Mouse (Mus musculus) heart, embryonic 16.5 days (tissue): ENCODE data around the gene Rpl35. TPM values are rescaled to one million over a fixed set of nuclear protein-coding genes. Genes with fewer than 3 reads are reported as not detected.

ENCODE experiments used
- ATAC-seq: fragments of 200-750 bp; cut with Nextera tagmentation; replicated peaks from 2 replicates; pipeline ENCODE4 v1.8.0; 2017; ENCODE audit warnings: moderate number of reproducible peaks; ENCODE audit not compliant: insufficient read depth, low FRiP score; ENCODE audit errors: extremely low read depth
- H3K27ac ChIP-seq: fragments of 300-500 bp; sonication (generic); 2 replicates; pipeline ENCODE4 v1.5.1; 2014; ENCODE audit warnings: mild to moderate bottlenecking, low read length, control low read depth, moderate library complexity
- H3K27me3 ChIP-seq: fragments of 300-500 bp; sonication (generic); 2 replicates; pipeline ENCODE4 v1.6.1; 2014; ENCODE audit warnings: low read length, mixed read lengths; ENCODE audit not compliant: control insufficient read depth, insufficient read depth
- H3K36me3 ChIP-seq: fragments of 300-500 bp; sonication (generic); 2 replicates; pipeline ENCODE4 v1.6.1; 2014; ENCODE audit not compliant: control insufficient read depth, insufficient read depth
- H3K4me1 ChIP-seq: fragments of 300-500 bp; sonication (generic); 2 replicates; pipeline ENCODE4 v1.6.1; 2014; ENCODE audit warnings: low read length, mixed read lengths; ENCODE audit not compliant: control insufficient read depth, insufficient read depth
- H3K4me2 ChIP-seq: fragments of 300-500 bp; sonication (generic); 2 replicates; pipeline ENCODE4 v1.6.1; 2014; ENCODE audit warnings: low read depth, mild to moderate bottlenecking, control low read depth, low read length
- H3K4me3 ChIP-seq: fragments of 300-500 bp; sonication (generic); 2 replicates; pipeline ENCODE4 v1.5.1; 2014; ENCODE audit warnings: mild to moderate bottlenecking, control low read depth, low read length
- H3K9ac ChIP-seq: fragments of 300-500 bp; sonication (generic); 2 replicates; pipeline ENCODE4 v1.6.1; 2014; ENCODE audit warnings: low read length, control low read depth
- H3K9me3 ChIP-seq: fragments of 300-500 bp; sonication (generic); replicated peaks from 2 replicates; pipeline ENCODE4 v1.6.1; 2016; ENCODE audit warnings: low read length; ENCODE audit not compliant: control insufficient read depth
- WGBS: fragments of 180-500 bp; shearing (Covaris S2); extraction: QIAGEN DNeasy Blood & Tissue Kit; methylation state at CpG from one replicate; pipeline ENCODE4 v1.1.7; 2014; 5-methylcytosine and 5-hydroxymethylcytosine counted together
- polyA plus RNA-seq: library from polyadenylated mRNA; unstranded; fragments of >200 nt; fragmentation: Nextera tagmentation; extraction: Ambion mirVana; gene quantifications from 2 replicates; pipeline ENCODE4 v1.2.1, GENCODE M21; 2015

Gene Rpl35
- polyA plus RNA-seq, 1 experiment from 2014 or later = 487 TPM

GRCm38 (mm10) chr2:38987803-38988510 lies 17.5 kb downstream of the Rpl35 start:
- no peak overlapping the region for H3K4me3 ChIP-seq
- no peaks in the 10 kb centered on the region for H3K36me3 ChIP-seq
- peaks cover 3% of the 10 kb centered on the region; the same call in 1 of the 2 replicates for H3K9me3 ChIP-seq
- peak; percentile 34; the same call in 1 of the 2 replicates for ATAC-seq
- H3K27ac ChIP-seq = no peak overlapping the region
- WGBS = 69% methylated on average over 6 of the region's 6 CpGs
- no peak overlapping the region for H3K4me2 ChIP-seq
- H3K27me3 ChIP-seq = no peaks in the 10 kb centered on the region
- H3K4me1 ChIP-seq = no peaks in the 10 kb centered on the region; the same call in 1 of the 2 replicates
- H3K9ac ChIP-seq = no peak overlapping the region

GRCm38 (mm10) chr2:38987371-38987770 lies 18.1 kb downstream of the Rpl35 start:
- peaks cover 3% of the 10 kb centered on the region; the same call in 1 of the 2 replicates for H3K9me3 ChIP-seq
- H3K4me2 ChIP-seq = no peak overlapping the region
- no peak overlapping the region for H3K27ac ChIP-seq
- H3K4me1 ChIP-seq = no peaks in the 10 kb centered on the region
- H3K27me3 ChIP-seq = no peaks in the 10 kb centered on the region
- no peak overlapping the region for H3K4me3 ChIP-seq
- 57% methylated on average over 1 of the region's 1 CpGs for WGBS
- H3K36me3 ChIP-seq = no peaks in the 10 kb centered on the region
- no peak for ATAC-seq
- H3K9ac ChIP-seq = no peak overlapping the region

DNA sequence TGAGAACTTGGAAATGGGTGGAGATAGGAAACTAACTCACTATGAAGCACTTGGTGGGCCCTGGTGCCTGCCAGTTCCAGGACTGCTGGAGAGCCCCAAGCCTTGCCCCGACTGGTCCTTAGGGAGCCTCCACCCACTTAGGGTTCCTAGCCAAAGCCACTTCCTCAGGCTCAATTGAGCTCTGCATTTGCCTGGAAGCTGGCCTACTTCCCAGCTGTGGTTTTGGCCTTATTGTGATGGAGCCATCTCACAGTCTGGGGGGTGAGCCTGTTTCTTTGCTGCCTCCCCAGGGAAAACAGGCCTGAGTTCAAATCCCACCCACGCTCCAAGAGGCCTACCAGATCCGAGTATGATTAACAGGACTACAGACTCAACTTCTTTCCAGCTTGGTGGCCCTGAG lies 18.8 kb downstream of the Rpl35 start:
- Histone ChIP-seq H3K4me2 (no peak overlapping the region), H3K36me3 (no peaks in the 10 kb centered on the region), H3K4me1 (no peaks in the 10 kb centered on the region), H3K9me3 (peaks cover 3% of the 10 kb centered on the region; the same call in 1 of the 2 replicates), H3K4me3 (no peak overlapping the region), H3K27me3 (no peaks in the 10 kb centered on the region), H3K9ac (no peak overlapping the region), H3K27ac (no peak overlapping the region)
- no peak for ATAC-seq
- WGBS = 66% methylated on average over 3 of the region's 3 CpGs

DNA sequence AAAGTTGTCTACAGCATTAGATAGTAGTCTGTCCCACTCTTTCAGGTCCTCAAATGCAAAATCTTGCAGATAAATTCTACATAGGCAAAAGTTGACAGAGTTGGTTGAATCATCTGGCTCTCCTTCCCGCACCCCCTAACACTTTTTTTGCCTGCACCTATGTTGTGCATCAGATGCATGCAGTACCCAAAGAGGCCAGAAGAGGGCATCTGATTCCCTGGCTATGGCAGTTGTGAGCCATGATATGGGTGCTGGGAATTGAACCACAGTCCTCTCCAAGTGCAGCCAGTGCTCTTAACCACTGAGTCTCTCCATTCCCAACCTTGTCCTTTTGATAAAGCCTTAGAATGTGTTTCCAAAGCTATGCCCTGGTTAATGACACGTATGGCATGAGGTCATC lies 22.0 kb downstream of the Rpl35 start:
- H3K27ac ChIP-seq = no peak overlapping the region
- no peaks in the 10 kb centered on the region for H3K4me1 ChIP-seq
- H3K4me3 ChIP-seq = no peak overlapping the region
- H3K36me3 ChIP-seq = no peaks in the 10 kb centered on the region
- H3K4me2 ChIP-seq = no peak overlapping the region
- no peaks in the 10 kb centered on the region for H3K27me3 ChIP-seq
- WGBS = 93% methylated on average over 2 of the region's 2 CpGs
- no peak for ATAC-seq
- no peak overlapping the region for H3K9ac ChIP-seq
- H3K9me3 ChIP-seq = peaks cover 3% of the 10 kb centered on the region; the same call in 1 of the 2 replicates

GRCm38 (mm10) chr2:38977837-38978236 lies 27.6 kb downstream of the Rpl35 start:
- H3K4me3 ChIP-seq = no peak overlapping the region
- no peaks in the 10 kb centered on the region for H3K9me3 ChIP-seq
- H3K4me1 ChIP-seq = no peaks in the 10 kb centered on the region
- H3K4me2 ChIP-seq = no peak overlapping the region
- H3K27me3 ChIP-seq = no peaks in the 10 kb centered on the region
- no peaks in the 10 kb centered on the region for H3K36me3 ChIP-seq
- H3K9ac ChIP-seq = no peak overlapping the region
- ATAC-seq = no peak
- no peak overlapping the region for H3K27ac ChIP-seq
- WGBS = 59% methylated on average over 4 of the region's 4 CpGs

- ATAC-seq = no peak
- no peaks in the 10 kb centered on the region for H3K36me3 ChIP-seq
- 76% methylated on average over 21 of the region's 21 CpGs for WGBS
Measured at GRCm38 (mm10) chr2:38975941-38976805, 29.3 kb downstream of the Rpl35 start.

GRCm38 (mm10) chr2:38975181-38975580 lies 30.2 kb downstream of the Rpl35 start:
- Histone ChIP-seq H3K36me3 (no peaks in the 10 kb centered on the region), H3K9ac (no peak overlapping the region), H3K9me3 (no peaks in the 10 kb centered on the region), H3K4me3 (no peak overlapping the region), H3K27ac (no peak overlapping the region), H3K27me3 (no peaks in the 10 kb centered on the region), H3K4me1 (no peaks in the 10 kb centered on the region), H3K4me2 (no peak overlapping the region)
- WGBS = 77% methylated on average over 3 of the region's 3 CpGs
- ATAC-seq = 0 out of 2 replicates have a peak, but pooled peaks have one; percentile 6

More at GRCm38 (mm10) chr2:38975941-38976805, 29.3 kb downstream of the Rpl35 start:
- Histone ChIP-seq H3K4me3 (no peak overlapping the region), H3K27me3 (no peaks in the 10 kb centered on the region), H3K4me1 (no peaks in the 10 kb centered on the region), H3K9ac (no peak overlapping the region), H3K4me2 (no peak overlapping the region), H3K27ac (no peak overlapping the region), H3K9me3 (no peaks in the 10 kb centered on the region)

- Histone ChIP-seq H3K4me2 (no peak overlapping the region), H3K4me3 (no peak overlapping the region), H3K9me3 (0 out of 2 replicates have a peak, but pooled peaks cover 2% of the 10 kb centered on the region), H3K9ac (no peak overlapping the region), H3K27me3 (no peaks in the 10 kb centered on the region), H3K36me3 (no peaks in the 10 kb centered on the region), H3K4me1 (no peaks in the 10 kb centered on the region), H3K27ac (no peak overlapping the region)
- WGBS = 14% methylated on average over 2 of the region's 2 CpGs
- no peak for ATAC-seq
Measured at GRCm38 (mm10) chr2:38974171-38974570, 31.3 kb downstream of the Rpl35 start.

- Histone ChIP-seq H3K27ac (no peak overlapping the region), H3K4me2 (no peak overlapping the region), H3K9ac (no peak overlapping the region), H3K4me3 (no peak overlapping the region), H3K4me1 (no peaks in the 10 kb centered on the region), H3K9me3 (0 out of 2 replicates have a peak, but pooled peaks cover 2% of the 10 kb centered on the region), H3K27me3 (no peaks in the 10 kb centered on the region), H3K36me3 (no peaks in the 10 kb centered on the region)
- 61% methylated on average over 7 of the region's 7 CpGs for WGBS
- ATAC-seq = no peak
Measured at GRCm38 (mm10) chr2:38973701-38974100, 31.7 kb downstream of the Rpl35 start.
